In the genomic region with DNA sequence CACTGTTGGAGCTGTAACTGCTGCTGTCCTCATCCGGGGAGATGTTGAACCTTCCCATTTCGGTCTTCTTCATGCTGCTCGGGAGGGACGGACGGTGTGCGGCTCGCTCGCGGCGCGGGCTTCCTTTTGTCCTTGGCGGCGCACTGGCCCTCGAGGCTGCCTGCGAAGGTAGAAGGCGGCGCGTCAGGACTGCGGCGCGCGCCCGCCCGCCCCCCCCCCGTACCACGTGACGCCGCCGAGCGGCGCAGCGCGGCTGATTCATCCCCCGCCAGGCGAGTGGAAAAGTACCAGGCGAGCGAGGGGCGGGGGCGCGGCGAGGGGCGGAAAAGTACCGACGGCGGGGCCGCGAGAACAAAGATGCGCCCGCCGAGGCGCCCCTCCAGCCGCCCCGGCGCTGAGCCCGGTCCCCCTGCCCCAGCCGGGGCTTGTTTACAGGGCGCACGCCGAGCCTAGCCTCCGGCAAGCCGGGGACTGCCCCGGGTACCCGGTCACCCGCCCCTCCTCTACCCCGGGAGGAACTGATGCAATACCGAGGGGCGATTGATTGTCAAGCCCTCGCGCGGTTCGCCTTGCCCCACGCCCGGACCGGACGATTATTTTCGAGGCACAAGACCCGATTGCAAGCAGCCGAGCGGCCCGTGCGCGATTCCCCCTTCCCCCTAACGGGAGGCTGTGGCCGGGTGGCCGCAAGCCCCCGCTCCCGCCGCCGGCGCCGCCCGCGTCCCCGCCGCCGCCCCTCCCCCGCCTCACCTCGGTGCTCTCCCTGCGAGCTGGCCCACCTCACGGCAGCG, we compare ENCODE assay signal across 8 mouse cellular contexts. TPM values are rescaled to one million over a fixed set of nuclear protein-coding genes. Genes with fewer than 3 reads are reported as not detected.
DNase-seq lines count a peak whose midpoint lies in the region; ATAC-seq lines count a peak whose summit lies in the region.

No protein-coding gene starts in this region.

- peaks cover 42% of the 10 kb centered on the region for H3K4me1 ChIP-seq in forebrain, embryonic 10.5 days
- H3K4me1 ChIP-seq in heart, embryonic 14.5 days (ENCODE audit: control insufficient read depth in 2 of 2, insufficient read depth in 2 of 2, low read length in 2 of 2): peaks cover 21 to 37% of the 10 kb centered on the region in 2 experiments
- peaks cover 37% of the 10 kb centered on the region for H3K4me1 ChIP-seq in liver, embryonic 13.5 days (replicated peaks)

- H3K9ac ChIP-seq in heart, embryonic 14.5 days (ENCODE audit: low read length): peak overlapping the region; percentile 100
- peak overlapping the region; percentile 98 for H3K9ac ChIP-seq in liver, embryonic 13.5 days

- under 1% methylated on average over 87 of the region's 101 CpGs for WGBS in forebrain, embryonic 10.5 days
- WGBS in heart, embryonic 14.5 days: 2% methylated on average over 61 of the region's 101 CpGs
- under 1% methylated on average over 89 of the region's 101 CpGs for WGBS in liver, embryonic 13.5 days (ENCODE audit: insufficient replicate concordance)

- peak overlapping the region; percentile 99 for H3K27ac ChIP-seq in forebrain, embryonic 10.5 days
- peak overlapping the region; percentile 99 to 100 for H3K27ac ChIP-seq in heart, embryonic 14.5 days (replicated peaks in 1 of 2; ENCODE audit: control insufficient read depth in 1 of 2, insufficient read depth in 1 of 2, low read depth in 2 of 2, low read length in 2 of 2)
- H3K27ac ChIP-seq in liver, embryonic 13.5 days: peak overlapping the region; percentile 96

- peak; percentile 79 for ATAC-seq in heart, embryonic 14.5 days (ENCODE audit: insufficient number of reproducible peaks, insufficient read depth, low FRiP score, low read depth)
- peak; percentile 83 for ATAC-seq in liver, embryonic 13.5 days (ENCODE audit: low read depth)

- H3K27me3 ChIP-seq in forebrain, embryonic 10.5 days (ENCODE audit: poor library complexity, severe bottlenecking): peaks cover 20% of the 10 kb centered on the region; the same call in 1 of the 2 replicates
- no peaks in the 10 kb centered on the region for H3K27me3 ChIP-seq in heart, embryonic 14.5 days (ENCODE audit: control insufficient read depth, insufficient read depth, low read length)
- H3K27me3 ChIP-seq in liver, embryonic 13.5 days: 0 out of 2 replicates have a peak, but pooled peaks cover 11% of the 10 kb centered on the region
- no peaks in the 10 kb centered on the region for H3K27me3 ChIP-seq in splenic B cell, adult 2 months (ENCODE audit: control insufficient read depth, insufficient read depth, low read length, poor library complexity, severe bottlenecking)

- peak overlapping the region; percentile 83 for H3K4me3 ChIP-seq in forebrain, embryonic 10.5 days
- H3K4me3 ChIP-seq in heart, embryonic 14.5 days (ENCODE audit: control insufficient read depth in 1 of 2, insufficient read depth in 1 of 2, low read depth in 1 of 2, low read length in 2 of 2): peak overlapping the region; percentile 96 to 99
- H3K4me3 ChIP-seq in liver, embryonic 13.5 days (replicated peaks): peak overlapping the region; percentile 95

- DNase-seq in CD8-positive naive resting alpha-beta T cell, adult 2 months (ENCODE audit: low read depth in 2 of 2, low spot score in 2 of 2): peak; percentile 80 to 86
- DNase-seq in c-Kit-positive CD71-negative TER-119-negative erythroid progenitor cells, embryonic 14.5 days (ENCODE audit: low read depth): peak; percentile 60
- peak; percentile 84 for DNase-seq in forebrain, embryonic 10.5 days (ENCODE audit: extremely low spot score, low spot score)
- peak; percentile 93 for DNase-seq in kidney, postnatal 10 days
- DNase-seq in liver, embryonic 13.5 days: peak; percentile 73
- peak; percentile 84 to 87 for DNase-seq in natural killer cell, adult 2 months (ENCODE audit: low spot score in 2 of 2)
- DNase-seq in splenic B cell, adult 2 months (ENCODE audit: low read depth, low spot score): peak; percentile 89

- H3K4me2 ChIP-seq in heart, embryonic 14.5 days (ENCODE audit: low read length): peak overlapping the region; percentile 77
- peak overlapping the region; percentile 93 for H3K4me2 ChIP-seq in liver, embryonic 13.5 days

- H3K36me3 ChIP-seq in forebrain, embryonic 10.5 days (replicated peaks): peaks cover 48% of the 10 kb centered on the region
- H3K36me3 ChIP-seq in heart, embryonic 14.5 days (ENCODE audit: control insufficient read depth, insufficient read depth, low read length): peaks cover 48% of the 10 kb centered on the region
- peaks cover 44% of the 10 kb centered on the region for H3K36me3 ChIP-seq in liver, embryonic 13.5 days
- H3K36me3 ChIP-seq in splenic B cell, adult 2 months (ENCODE audit: control insufficient read depth, insufficient read depth, low read length, poor library complexity, severe bottlenecking): peaks cover 22% of the 10 kb centered on the region

- no peaks in the 10 kb centered on the region for H3K9me3 ChIP-seq in forebrain, embryonic 10.5 days
- no peaks in the 10 kb centered on the region for H3K9me3 ChIP-seq in heart, embryonic 14.5 days (ENCODE audit: control insufficient read depth, low read length)
- no peaks in the 10 kb centered on the region for H3K9me3 ChIP-seq in liver, embryonic 13.5 days (replicated peaks)

RNA-seq across cellular contexts. Expression of a gene that starts 0.7 kb away (rescaled TPM):
- 151 and 159 TPM in 2 replicates for polyA plus RNA-seq in forebrain, embryonic 10.5 days (2016; fragmentation: Nextera tagmentation; extraction: Ambion mirVana)
- polyA plus RNA-seq in heart, embryonic 14.5 days (2014; fragmentation: Nextera tagmentation; extraction: Ambion mirVana): 191 TPM in 2 replicates
- 33.8 and 45.3 TPM in 2 replicates for polyA plus RNA-seq in liver, embryonic 13.5 days (2015; fragmentation: Nextera tagmentation; extraction: Ambion mirVana)

RNA-seq across cellular contexts. Expression of a gene that starts 56.1 kb away (rescaled TPM):
- 127 and 138 TPM in 2 replicates for polyA plus RNA-seq in forebrain, embryonic 10.5 days (2016; fragmentation: Nextera tagmentation; extraction: Ambion mirVana)
- 72.8 and 80.8 TPM in 2 replicates for polyA plus RNA-seq in heart, embryonic 14.5 days (2014; fragmentation: Nextera tagmentation; extraction: Ambion mirVana)
- polyA plus RNA-seq in liver, embryonic 13.5 days (2015; fragmentation: Nextera tagmentation; extraction: Ambion mirVana): 29.6 and 40.1 TPM in 2 replicates

Comparison
In these comparisons a context has a peak if more than half of its experiments do, and no peak if none do; other contexts are left out.
1. Peak in every context shown above with its lines: DNase-seq, ATAC-seq, H3K4me3 ChIP-seq and H3K27ac ChIP-seq.